Mouse (Mus musculus) olfactory bulb, adult 2 months (tissue): ENCODE results near the gene Hs3st4.

Experiments used
- CTCF ChIP-seq: fragments of 200-500 bp; IDR thresholded peaks from 2 replicates; pipeline ENCODE4 v1.5.1; 2012; ENCODE audit warnings: low read depth, mild to moderate bottlenecking, low read length, moderate library complexity; ENCODE audit not compliant: insufficient read depth
- POLR2A ChIP-seq: fragments of 200-500 bp; IDR thresholded peaks from 2 replicates; pipeline ENCODE4 v1.6.1; 2012; ENCODE audit warnings: mild to moderate bottlenecking, low read depth, low read length, moderate library complexity; ENCODE audit not compliant: insufficient read depth

DNA sequence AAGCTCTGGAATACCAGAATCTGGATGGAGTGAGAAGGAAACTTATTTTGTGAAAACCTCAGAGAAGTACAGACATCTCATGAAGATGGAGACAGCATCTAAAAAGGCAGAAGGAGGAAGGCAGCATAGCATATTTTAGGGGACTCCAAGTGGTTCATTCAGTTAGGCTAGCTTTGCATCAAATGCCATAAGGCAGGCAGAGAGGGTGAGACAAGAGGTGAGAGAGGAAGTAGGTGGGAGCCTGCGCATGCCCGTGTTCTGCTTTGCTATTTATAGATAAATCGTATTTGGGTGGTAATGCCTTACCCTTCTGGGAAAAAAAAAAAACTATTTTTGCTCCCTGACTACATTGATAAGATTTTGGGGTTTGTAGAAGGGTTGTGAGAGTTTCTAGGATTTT lies 198.3 kb downstream of the Hs3st4 start:
- TF ChIP-seq CTCF (no peak), POLR2A (no peak)
